Mouse (Mus musculus): Measurements from ENCODE around the gene Col23a1. TPM values are rescaled to one million over a fixed set of nuclear protein-coding genes. Genes with fewer than 3 reads are reported as not detected.

Gene Col23a1
- polyA plus RNA-seq, 1 experiment from 2014 or later, result 11.1 TPM

GRCm38 (mm10) chr11:51468737-51469136 is 179.0 kb downstream of the Col23a1 start:
- whole genome bisulfite sequencing, result 79% methylated on average over 6 of the region's 6 CpGs
- H3K4me2 ChIP-seq, result no peak overlapping the region
- H3K4me3 ChIP-seq (ENCODE audit: low read depth, low read length), result no peak overlapping the region
- no peaks in the 10 kb centered on the region for H3K9me3 ChIP-seq (ENCODE audit: control insufficient read depth, low read length)
- no peaks in the 10 kb centered on the region for H3K36me3 ChIP-seq (ENCODE audit: control insufficient read depth, insufficient read depth, low read length)
- no peaks in the 10 kb centered on the region for H3K27me3 ChIP-seq (ENCODE audit: control insufficient read depth, insufficient read depth, low read length)
- ATAC-seq (ENCODE audit: low FRiP score) (no peak), DNase-seq (ENCODE audit: low spot score, missing footprints) (no peak)
- H3K4me1 ChIP-seq (ENCODE audit: control insufficient read depth, insufficient read depth, low read length), result peaks cover 6% of the 10 kb centered on the region
- no peak overlapping the region for H3K9ac ChIP-seq (ENCODE audit: low read length)
- no peak overlapping the region for H3K27ac ChIP-seq (ENCODE audit: low read depth, low read length)

DNA sequence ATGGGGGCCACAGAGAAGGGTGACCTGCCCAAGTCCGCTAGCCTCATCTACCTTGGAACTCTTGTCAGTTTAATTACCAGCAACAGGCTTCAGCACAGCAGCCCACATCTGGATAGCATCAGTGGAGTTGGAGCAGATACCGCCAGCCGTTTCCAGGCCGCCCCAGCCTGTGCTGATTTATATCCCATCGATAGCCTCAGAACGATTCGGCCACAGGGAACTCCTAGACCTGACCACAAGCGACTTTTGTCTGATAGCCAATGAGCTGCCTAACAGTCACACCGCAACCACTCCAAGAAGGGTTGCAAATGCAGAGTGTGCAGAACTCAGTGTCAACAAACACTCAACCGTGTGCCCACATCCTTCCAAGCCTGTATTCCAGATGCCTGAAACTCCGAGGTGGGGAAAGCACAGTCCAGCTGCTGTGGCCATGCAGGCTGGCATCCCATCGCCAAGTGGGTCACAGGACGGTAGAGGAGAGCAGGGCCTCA is 179.7 kb downstream of the Col23a1 start:
- no peak overlapping the region for H3K4me2 ChIP-seq
- H3K36me3 ChIP-seq (ENCODE audit: control insufficient read depth, insufficient read depth, low read length), result no peaks in the 10 kb centered on the region
- H3K27ac ChIP-seq (ENCODE audit: low read depth, low read length), result no peak overlapping the region
- H3K27me3 ChIP-seq (ENCODE audit: control insufficient read depth, insufficient read depth, low read length), result no peaks in the 10 kb centered on the region
- no peak overlapping the region for H3K9ac ChIP-seq (ENCODE audit: low read length)
- no peaks in the 10 kb centered on the region for H3K9me3 ChIP-seq (ENCODE audit: control insufficient read depth, low read length)
- peaks cover 6% of the 10 kb centered on the region for H3K4me1 ChIP-seq (ENCODE audit: control insufficient read depth, insufficient read depth, low read length)
- 78% methylated on average over 13 of the region's 13 CpGs for WGBS
- ATAC-seq (ENCODE audit: low FRiP score), result no peak
- no peak overlapping the region for H3K4me3 ChIP-seq (ENCODE audit: low read depth, low read length)
- DNase-seq (ENCODE audit: low spot score, missing footprints), result peak; percentile 83

DNA sequence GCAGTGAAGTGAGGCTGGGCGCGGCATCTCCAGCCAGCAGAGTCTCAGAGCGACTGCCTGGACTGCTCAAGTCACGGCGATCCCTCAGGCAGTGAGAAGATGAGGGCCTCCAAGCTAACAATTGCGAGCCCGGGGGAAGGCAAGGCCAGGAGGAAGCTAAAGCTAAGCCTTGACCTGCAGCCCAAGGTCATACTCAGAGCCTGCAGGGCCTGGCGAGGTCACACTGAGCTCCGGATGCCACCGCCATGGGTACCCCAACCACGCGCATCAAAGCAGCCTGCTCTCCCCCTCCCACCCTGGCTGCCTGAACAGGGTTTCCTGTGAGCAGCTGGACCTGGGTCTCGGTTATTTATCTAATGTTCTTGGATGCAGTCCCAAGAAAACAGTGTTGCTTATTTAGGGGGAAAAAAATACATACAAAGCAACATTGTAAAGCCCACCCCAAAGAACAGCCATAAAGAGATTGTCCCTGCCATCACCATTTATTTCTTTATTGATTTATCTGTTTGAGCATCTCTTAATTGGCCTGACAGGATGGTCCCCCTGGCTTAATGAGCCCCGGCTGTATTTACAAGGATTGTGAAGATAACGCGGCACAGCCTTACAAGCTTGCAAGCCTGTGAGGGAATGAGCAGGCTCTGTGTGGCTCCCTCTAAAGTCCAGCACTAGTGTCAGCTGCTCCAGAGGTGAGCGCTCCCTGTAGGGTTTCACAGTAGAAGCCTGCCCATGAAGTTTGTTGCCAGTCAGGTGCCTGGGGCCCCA is 180.8 kb downstream of the Col23a1 start:
- 40% methylated on average over 17 of the region's 17 CpGs for WGBS

GRCm38 (mm10) chr11:51473686-51474085 is 184.0 kb downstream of the Col23a1 start:
- 61% methylated on average over 2 of the region's 2 CpGs for WGBS
- DNase-seq (ENCODE audit: low spot score, missing footprints) (no peak), ATAC-seq (ENCODE audit: low FRiP score) (no peak)
- Histone ChIP-seq H3K9me3 (ENCODE audit: control insufficient read depth, low read length) (no peaks in the 10 kb centered on the region), H3K36me3 (ENCODE audit: control insufficient read depth, insufficient read depth, low read length) (no peaks in the 10 kb centered on the region), H3K27me3 (ENCODE audit: control insufficient read depth, insufficient read depth, low read length) (no peaks in the 10 kb centered on the region), H3K4me1 (ENCODE audit: control insufficient read depth, insufficient read depth, low read length) (peaks cover 6% of the 10 kb centered on the region), H3K9ac (ENCODE audit: low read length) (no peak overlapping the region), H3K4me2 (no peak overlapping the region), H3K27ac (ENCODE audit: low read depth, low read length) (no peak overlapping the region), H3K4me3 (ENCODE audit: low read depth, low read length) (no peak overlapping the region)

More for the DNA sequence above, 180.8 kb downstream of the Col23a1 start:
- Histone ChIP-seq H3K27me3 (ENCODE audit: control insufficient read depth, insufficient read depth, low read length) (no peaks in the 10 kb centered on the region), H3K4me1 (ENCODE audit: control insufficient read depth, insufficient read depth, low read length) (peaks cover 6% of the 10 kb centered on the region), H3K4me2 (no peak overlapping the region), H3K9ac (ENCODE audit: low read length) (no peak overlapping the region), H3K27ac (ENCODE audit: low read depth, low read length) (no peak overlapping the region), H3K9me3 (ENCODE audit: control insufficient read depth, low read length) (no peaks in the 10 kb centered on the region), H3K36me3 (ENCODE audit: control insufficient read depth, insufficient read depth, low read length) (no peaks in the 10 kb centered on the region), H3K4me3 (ENCODE audit: low read depth, low read length) (no peak overlapping the region)
- ATAC-seq (ENCODE audit: low FRiP score) (no peak), DNase-seq (ENCODE audit: low spot score, missing footprints) (peak; percentile 85)

- H3K27ac ChIP-seq (ENCODE audit: low read depth, low read length), result no peak overlapping the region
- no peak for DNase-seq (ENCODE audit: low spot score, missing footprints)
- WGBS, result 56% methylated on average over 4 of the region's 4 CpGs
- ATAC-seq (ENCODE audit: low FRiP score), result no peak
- no peaks in the 10 kb centered on the region for H3K36me3 ChIP-seq (ENCODE audit: control insufficient read depth, insufficient read depth, low read length)
- H3K9me3 ChIP-seq (ENCODE audit: control insufficient read depth, low read length), result no peaks in the 10 kb centered on the region
- no peak overlapping the region for H3K4me2 ChIP-seq
- H3K4me3 ChIP-seq (ENCODE audit: low read depth, low read length), result no peak overlapping the region
- H3K27me3 ChIP-seq (ENCODE audit: control insufficient read depth, insufficient read depth, low read length), result no peaks in the 10 kb centered on the region
- no peak overlapping the region for H3K9ac ChIP-seq (ENCODE audit: low read length)
- H3K4me1 ChIP-seq (ENCODE audit: control insufficient read depth, insufficient read depth, low read length), result no peaks in the 10 kb centered on the region
Measured at GRCm38 (mm10) chr11:51476543-51476942, 186.8 kb downstream of the Col23a1 start.

GRCm38 (mm10) chr11:51477571-51477970 is 187.9 kb downstream of the Col23a1 start:
- no peaks in the 10 kb centered on the region for H3K36me3 ChIP-seq (ENCODE audit: control insufficient read depth, insufficient read depth, low read length)
- no peak overlapping the region for H3K9ac ChIP-seq (ENCODE audit: low read length)
- H3K9me3 ChIP-seq (ENCODE audit: control insufficient read depth, low read length), result no peaks in the 10 kb centered on the region
- no peak for ATAC-seq (ENCODE audit: low FRiP score)
- no peaks in the 10 kb centered on the region for H3K27me3 ChIP-seq (ENCODE audit: control insufficient read depth, insufficient read depth, low read length)
- peak; percentile 64 for DNase-seq (ENCODE audit: low spot score, missing footprints)
- H3K4me3 ChIP-seq (ENCODE audit: low read depth, low read length), result no peak overlapping the region
- no peaks in the 10 kb centered on the region for H3K4me1 ChIP-seq (ENCODE audit: control insufficient read depth, insufficient read depth, low read length)
- 74% methylated on average over 8 of the region's 8 CpGs for WGBS
- no peak overlapping the region for H3K4me2 ChIP-seq
- no peak overlapping the region for H3K27ac ChIP-seq (ENCODE audit: low read depth, low read length)

DNA sequence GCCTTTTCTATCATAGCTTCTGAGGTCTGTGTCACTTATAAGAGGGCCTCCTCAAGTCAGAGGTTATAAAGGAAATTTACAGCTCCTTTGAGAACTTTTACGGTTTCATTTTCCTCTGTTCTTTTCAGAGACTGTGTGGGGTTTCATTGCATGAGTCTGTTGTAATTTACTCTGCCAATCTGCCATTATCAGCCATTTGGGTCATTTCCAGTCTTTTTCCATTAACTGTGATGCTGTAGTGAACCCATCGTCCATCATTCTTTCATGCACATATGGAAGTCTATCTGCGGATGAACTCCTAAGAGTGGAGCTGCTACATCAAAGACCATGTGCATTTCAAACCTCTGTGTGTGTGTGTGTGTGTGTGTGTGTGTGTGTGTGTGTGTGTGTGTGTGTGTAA is 192.5 kb downstream of the Col23a1 start:
- no peak overlapping the region for H3K4me2 ChIP-seq
- no peak overlapping the region for H3K9ac ChIP-seq (ENCODE audit: low read length)
- no peaks in the 10 kb centered on the region for H3K4me1 ChIP-seq (ENCODE audit: control insufficient read depth, insufficient read depth, low read length)
- no peak for ATAC-seq (ENCODE audit: low FRiP score)
- H3K36me3 ChIP-seq (ENCODE audit: control insufficient read depth, insufficient read depth, low read length), result no peaks in the 10 kb centered on the region
- no peaks in the 10 kb centered on the region for H3K27me3 ChIP-seq (ENCODE audit: control insufficient read depth, insufficient read depth, low read length)
- WGBS, result 92% methylated on average over 3 of the region's 3 CpGs
- no peak for DNase-seq (ENCODE audit: low spot score, missing footprints)
- H3K4me3 ChIP-seq (ENCODE audit: low read depth, low read length), result no peak overlapping the region
- no peak overlapping the region for H3K27ac ChIP-seq (ENCODE audit: low read depth, low read length)
- H3K9me3 ChIP-seq (ENCODE audit: control insufficient read depth, low read length), result no peaks in the 10 kb centered on the region

DNA sequence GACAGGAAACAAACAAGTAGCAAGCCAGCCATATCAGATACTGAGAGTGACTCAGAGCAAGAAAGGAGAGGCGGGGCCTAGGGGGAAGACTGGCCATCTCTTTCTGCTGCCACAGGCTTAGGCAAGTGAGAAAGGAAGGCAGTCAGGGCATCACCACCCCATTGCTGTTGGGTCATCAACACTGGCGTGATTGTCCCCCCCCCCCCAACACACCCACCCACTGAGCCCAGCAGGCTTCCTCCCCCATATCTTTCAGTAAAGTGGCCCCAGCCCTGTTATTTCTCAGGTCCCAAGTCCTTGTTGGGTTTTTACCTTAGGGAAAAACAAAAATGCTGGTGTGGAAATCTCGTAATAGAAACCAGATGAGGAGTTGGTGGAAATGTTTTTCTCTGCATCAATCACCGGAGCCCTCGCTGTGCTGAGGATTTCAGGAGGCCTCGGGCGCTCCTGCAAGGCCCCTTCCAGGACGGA is 195.4 kb downstream of the Col23a1 start:
- Histone ChIP-seq H3K4me2 (no peak overlapping the region), H3K4me3 (ENCODE audit: low read depth, low read length) (no peak overlapping the region), H3K36me3 (ENCODE audit: control insufficient read depth, insufficient read depth, low read length) (no peaks in the 10 kb centered on the region), H3K9ac (ENCODE audit: low read length) (no peak overlapping the region), H3K27me3 (ENCODE audit: control insufficient read depth, insufficient read depth, low read length) (no peaks in the 10 kb centered on the region), H3K27ac (ENCODE audit: low read depth, low read length) (no peak overlapping the region), H3K9me3 (ENCODE audit: control insufficient read depth, low read length) (no peaks in the 10 kb centered on the region), H3K4me1 (ENCODE audit: control insufficient read depth, insufficient read depth, low read length) (no peaks in the 10 kb centered on the region)
- DNase-seq (ENCODE audit: low spot score, missing footprints) (peak; percentile 67), ATAC-seq (ENCODE audit: low FRiP score) (no peak)
- WGBS, result 78% methylated on average over 8 of the region's 8 CpGs

GRCm38 (mm10) chr11:51485775-51486464 is 196.2 kb downstream of the Col23a1 start:
- H3K9me3 ChIP-seq (ENCODE audit: control insufficient read depth, low read length), result no peaks in the 10 kb centered on the region
- H3K4me1 ChIP-seq (ENCODE audit: control insufficient read depth, insufficient read depth, low read length), result no peaks in the 10 kb centered on the region
- no peak for ATAC-seq (ENCODE audit: low FRiP score)
- H3K9ac ChIP-seq (ENCODE audit: low read length), result no peak overlapping the region
- no peak overlapping the region for H3K4me2 ChIP-seq
- 71% methylated on average over 10 of the region's 10 CpGs for WGBS
- no peaks in the 10 kb centered on the region for H3K36me3 ChIP-seq (ENCODE audit: control insufficient read depth, insufficient read depth, low read length)
- DNase-seq (ENCODE audit: low spot score, missing footprints), result no peak
- no peak overlapping the region for H3K4me3 ChIP-seq (ENCODE audit: low read depth, low read length)
- H3K27me3 ChIP-seq (ENCODE audit: control insufficient read depth, insufficient read depth, low read length), result no peaks in the 10 kb centered on the region
- no peak overlapping the region for H3K27ac ChIP-seq (ENCODE audit: low read depth, low read length)
